Comparison of ENCODE assay signal across 9 mouse cellular contexts in genomic region chr4:34881851-34882250, GRCm38 (mm10). TPM values are rescaled to one million over a fixed set of nuclear protein-coding genes. Genes with fewer than 3 reads are reported as not detected.
DNase-seq lines count a peak whose midpoint lies in the region; ATAC-seq lines count a peak whose summit lies in the region.
"Had no signal": no experiment of that assay in that cellular context is flagged by ENCODE, and none has a peak within 500 bp of the region (broad histone marks: within the 10 kb centered on the region; RNA-seq: fewer than 3 reads in every experiment).

No protein-coding gene starts in this region.

- no peaks in the 10 kb centered on the region; the same call in 1 of the 2 replicates for H3K9me3 ChIP-seq in neural tube, embryonic 11.5 days (ENCODE audit: control insufficient read depth, low read length)
- H3K9me3 ChIP-seq in limb, embryonic 15.5 days, result no peaks in the 10 kb centered on the region

- no peaks in the 10 kb centered on the region for H3K27me3 ChIP-seq in neural tube, embryonic 11.5 days (ENCODE audit: control insufficient read depth, insufficient read depth, low read length)
- H3K27me3 ChIP-seq in limb, embryonic 15.5 days, result no peaks in the 10 kb centered on the region

- H3K4me3 ChIP-seq in neural tube, embryonic 11.5 days (ENCODE audit: low read depth, low read length), result peak overlapping the region; percentile 95
- H3K4me3 ChIP-seq in limb, embryonic 15.5 days, result peak overlapping the region; percentile 94

- no peak for ATAC-seq in neural tube, embryonic 11.5 days (ENCODE audit: insufficient read depth, low FRiP score, low TSS enrichment)
- ATAC-seq in limb, embryonic 15.5 days (ENCODE audit: insufficient number of reproducible peaks, low FRiP score, low TSS enrichment, low read depth), result no peak
- ATAC-seq in frontal cortex, adult (ENCODE audit: low TSS enrichment), result no peak

- H3K9ac ChIP-seq in neural tube, embryonic 11.5 days (ENCODE audit: low read length), result peak overlapping the region; percentile 99
- H3K9ac ChIP-seq in limb, embryonic 15.5 days, result peak overlapping the region; percentile 99

- H3K4me2 ChIP-seq in neural tube, embryonic 11.5 days (ENCODE audit: low read depth), result peak overlapping the region; percentile 70
- peak overlapping the region; percentile 68 for H3K4me2 ChIP-seq in limb, embryonic 15.5 days

- H3K36me3 ChIP-seq in neural tube, embryonic 11.5 days (ENCODE audit: control insufficient read depth, insufficient read depth, low read length), result no peaks in the 10 kb centered on the region; the same call in 1 of the 2 replicates
- peaks cover 10% of the 10 kb centered on the region for H3K36me3 ChIP-seq in limb, embryonic 15.5 days

- WGBS in neural tube, embryonic 11.5 days, result 21% methylated on average over 4 of the region's 4 CpGs
- WGBS in limb, embryonic 15.5 days, result 13% methylated on average over 4 of the region's 4 CpGs

- peak; percentile 46 for DNase-seq in embryo, embryonic 10.5 days (ENCODE audit: low spot score)
- DNase-seq in embryo, embryonic 9.5 days (ENCODE audit: extremely low spot score), result no peak
- DNase-seq in neural tube, embryonic 11.5 days (ENCODE audit: low spot score), result no peak
- no peak for DNase-seq in neural tube, embryonic 10.5 days (ENCODE audit: extremely low spot score, low spot score)
- no peak for DNase-seq in thymus, postnatal 36 days
- no peak for DNase-seq in adrenal gland, adult 2 months

- H3K4me1 ChIP-seq in neural tube, embryonic 11.5 days (ENCODE audit: control insufficient read depth, insufficient read depth, low read length), result peaks cover 9% of the 10 kb centered on the region; the same call in 1 of the 2 replicates
- H3K4me1 ChIP-seq in limb, embryonic 15.5 days, result peaks cover 10% of the 10 kb centered on the region

- 0 out of 2 replicates have a peak overlapping the region, but pooled peaks have one; percentile 99 for H3K27ac ChIP-seq in neural tube, embryonic 11.5 days (ENCODE audit: low read depth, low read length)
- H3K27ac ChIP-seq in limb, embryonic 15.5 days, result peak overlapping the region; percentile 96; the same call in 1 of the 2 replicates

RNA-seq across cellular contexts. Expression of gene Zfp292, which starts 0.9 kb away (rescaled TPM):
- 38.4 and 38.8 TPM in 2 replicates for polyA plus RNA-seq in neural tube, embryonic 11.5 days (2014; fragmentation: Nextera tagmentation; extraction: Ambion mirVana)
- polyA plus RNA-seq in limb, embryonic 15.5 days (2015; fragmentation: Nextera tagmentation; extraction: Ambion mirVana), result 14.6 and 17.4 TPM in 2 replicates
- total RNA-seq in adrenal gland, adult 2 months (2021), result 10 to 100 TPM; 15.4 to 19.8 TPM
- polyA plus RNA-seq in adrenal gland, adult 2 months (2012; rRNA removed), result 0.50 and 0.68 TPM in 2 replicates

RNA-seq across cellular contexts. Expression of gene Cga, which starts 11.7 kb away (rescaled TPM):
- not detected in 2 replicates for polyA plus RNA-seq in neural tube, embryonic 11.5 days (2014; fragmentation: Nextera tagmentation; extraction: Ambion mirVana)
- not detected in 2 replicates for polyA plus RNA-seq in limb, embryonic 15.5 days (2015; fragmentation: Nextera tagmentation; extraction: Ambion mirVana)
- not detected for total RNA-seq in adrenal gland, adult 2 months (2021)
- not detected in 2 replicates for polyA plus RNA-seq in adrenal gland, adult 2 months (2012; rRNA removed)
- total RNA-seq: common myeloid progenitor, adult 5-6 weeks had no signal
